Mouse (Mus musculus) spleen, postnatal 36 days (tissue): ENCODE data around the gene Gal3st4.
"Not testable (repeated sequence)": the region's sequence is repeated elsewhere in the genome, so short reads cannot be mapped to it uniquely, and the experiment has no call there.

ENCODE experiments used
- DNase-seq, 2 experiments: peaks; one replicate each; pipeline ENCODE4 v3.0.0; 2022; ENCODE audit warnings: low spot score in 2 of 2, mixed read lengths in 1 of 2

Gal3st4 gene

DNA sequence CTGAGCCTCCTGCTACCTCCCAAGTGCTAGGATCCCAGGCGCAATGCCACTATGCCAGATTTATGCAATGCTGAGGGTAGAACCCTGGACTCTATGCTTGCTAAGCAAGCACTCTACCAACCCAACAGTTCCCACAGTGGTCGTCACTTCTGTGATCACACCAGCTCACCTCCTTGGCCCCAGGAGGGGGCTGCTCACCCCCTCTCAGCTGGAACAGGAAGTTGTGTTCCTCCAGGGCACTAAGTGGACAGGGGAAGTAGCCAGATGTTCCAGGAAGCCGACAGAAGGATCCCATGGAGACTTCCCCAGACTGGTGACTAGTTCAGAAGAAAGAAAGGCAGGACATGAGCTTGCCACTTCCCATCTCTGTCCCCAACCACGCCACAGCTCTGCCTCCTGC is 10.6 kb downstream of the Gal3st4 start:
- no peak for DNase-seq

DNA sequence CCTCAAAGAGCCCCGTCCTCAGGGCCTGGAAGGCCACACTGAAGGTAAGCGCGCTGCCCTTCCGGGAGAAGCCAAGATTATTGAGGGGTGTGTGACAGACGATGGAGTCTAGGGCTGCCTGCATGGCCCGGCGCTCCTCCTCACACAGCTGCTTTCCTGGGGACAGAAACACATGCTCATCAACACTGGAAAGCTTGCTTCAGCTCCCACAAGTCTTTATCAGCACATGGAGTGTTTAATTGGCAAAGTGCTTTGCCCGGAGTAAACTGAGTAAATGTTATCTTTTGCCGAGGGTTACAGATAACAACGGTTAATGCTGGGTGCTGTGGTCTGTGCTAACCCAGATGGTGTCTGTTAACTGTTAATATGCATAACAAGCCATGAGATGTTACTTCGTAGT is 11.8 kb downstream of the Gal3st4 start:
- DNase-seq = no peak

DNA sequence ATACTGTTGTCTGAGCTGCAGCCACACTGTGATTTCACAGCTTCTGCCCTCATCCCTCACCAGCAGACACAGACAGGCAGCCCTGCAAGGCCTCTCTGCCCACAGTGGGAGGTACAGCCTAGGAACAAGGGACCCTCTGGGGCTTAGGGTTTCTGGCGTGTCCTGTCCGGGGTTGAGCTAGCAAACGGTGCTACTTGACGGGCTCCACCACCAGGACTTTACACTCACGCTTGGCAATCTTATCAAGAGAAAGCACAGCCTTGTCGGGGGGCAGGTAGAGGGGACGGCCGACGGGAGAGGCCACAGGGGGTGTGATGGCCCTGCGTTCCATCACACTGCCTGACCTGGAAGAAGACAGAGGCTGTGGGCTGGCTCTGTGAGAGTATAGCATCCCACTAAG is 12.6 kb downstream of the Gal3st4 start:
- no peak for DNase-seq

DNA sequence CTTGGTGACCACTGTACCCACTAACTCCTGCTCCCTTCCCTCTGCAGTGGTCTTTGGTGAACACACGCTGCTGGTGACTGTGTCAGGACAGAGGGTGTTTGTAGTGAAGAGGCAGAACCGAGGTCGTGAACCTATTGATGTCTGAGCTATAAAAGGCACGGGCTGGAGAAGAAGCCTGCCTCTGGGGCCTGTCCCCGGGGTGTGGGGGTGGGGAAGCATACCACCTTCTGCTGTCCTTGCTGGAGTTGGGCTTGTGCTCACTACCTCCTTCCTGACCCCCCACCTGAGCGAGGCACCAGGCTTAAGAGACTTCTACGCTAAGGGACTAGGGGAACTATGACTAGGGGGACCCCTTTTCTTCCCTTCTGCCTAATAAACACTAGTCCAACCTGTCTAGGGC is 13.6 kb downstream of the Gal3st4 start:
- no peak for DNase-seq

DNA sequence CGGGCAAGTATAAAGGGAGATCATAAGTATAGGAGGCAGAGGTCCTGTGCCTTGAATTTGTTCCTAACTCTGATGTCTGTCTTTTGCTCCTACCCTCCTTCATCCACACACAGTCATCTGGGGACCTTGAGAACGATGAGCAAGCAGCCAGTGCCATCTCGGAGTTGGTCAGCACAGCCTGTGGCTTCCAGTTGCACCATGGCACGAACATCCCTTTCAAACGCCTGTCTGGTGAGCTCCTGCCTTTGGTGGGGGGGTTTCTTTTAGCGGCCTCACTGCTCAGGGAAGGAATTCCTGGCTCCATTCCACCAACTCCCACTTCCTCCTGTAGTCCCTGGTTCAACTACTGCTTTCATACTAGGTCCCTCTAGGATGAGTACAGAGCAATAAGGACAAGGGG is 14.1 kb downstream of the Gal3st4 start:
- no peak for DNase-seq

DNA sequence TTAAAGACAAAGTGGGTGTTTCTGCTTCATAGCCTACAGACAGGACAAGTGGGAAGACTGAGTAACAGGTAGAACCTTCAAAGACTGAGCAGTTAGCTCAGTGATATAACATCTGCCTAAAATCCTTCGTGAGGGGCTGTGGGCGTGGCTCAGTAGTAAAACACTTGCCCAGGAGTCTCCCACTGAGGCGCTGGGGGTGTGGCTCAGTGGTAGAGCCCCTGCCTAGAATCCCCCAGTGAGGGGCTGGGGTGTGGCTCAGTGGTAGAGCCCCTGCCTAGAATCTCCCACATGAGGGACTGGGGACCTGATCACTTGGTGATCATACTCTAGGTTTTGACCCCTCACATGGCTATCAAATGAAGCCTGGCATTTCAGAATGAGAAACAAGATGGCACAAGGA is 14.6 kb downstream of the Gal3st4 start:
- DNase-seq = no peak

DNA sequence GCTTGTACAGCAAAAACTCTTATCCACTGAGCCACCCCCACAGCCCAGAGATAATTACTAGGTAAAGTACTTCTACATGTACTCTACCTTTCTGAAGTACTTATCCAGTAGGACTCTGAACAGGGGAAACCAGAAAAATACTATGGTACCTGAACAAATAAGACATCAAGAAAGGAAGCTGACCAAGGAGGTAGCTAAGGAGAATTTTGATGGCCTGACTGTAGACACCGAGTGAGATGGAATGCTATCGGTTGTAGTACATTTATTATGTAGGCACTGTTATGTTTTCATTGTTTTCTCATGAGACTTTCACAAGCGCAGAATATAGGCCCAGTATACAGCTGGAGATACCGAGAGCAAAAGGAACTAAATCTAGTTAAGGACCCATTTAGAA is 15.1 kb downstream of the Gal3st4 start:
- DNase-seq = no peak

DNA sequence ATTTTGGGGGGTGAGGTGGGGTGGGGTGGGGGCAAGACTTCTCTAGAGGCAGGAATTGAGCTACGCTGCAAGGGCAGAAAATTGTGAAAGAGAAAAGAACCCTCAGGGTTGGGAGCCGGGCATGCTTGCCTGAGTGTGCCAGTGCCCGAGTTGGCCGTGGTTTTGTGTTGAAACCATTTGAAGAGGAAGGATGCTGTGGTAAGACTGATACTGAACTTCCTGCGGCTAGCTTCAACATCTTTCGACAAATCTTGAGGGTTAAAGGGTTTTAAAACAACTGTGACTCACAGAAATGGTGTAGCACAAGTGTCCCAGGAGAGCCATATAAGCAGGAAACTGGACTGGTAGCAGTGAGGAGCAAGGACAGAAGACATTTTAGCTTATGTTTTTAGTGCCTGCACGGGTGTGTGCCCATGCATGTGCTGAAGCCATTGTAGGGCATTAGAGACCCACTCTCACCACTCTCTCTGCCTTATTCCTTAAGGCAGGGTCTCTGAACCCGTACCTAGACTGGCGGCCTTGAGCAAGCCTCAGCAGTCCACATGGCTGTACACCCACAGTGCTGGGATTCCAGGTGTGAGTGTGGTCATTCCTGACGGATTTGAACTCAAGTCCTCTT is 15.6 kb downstream of the Gal3st4 start:
- DNase-seq = peak; percentile 68 to 73

DNA sequence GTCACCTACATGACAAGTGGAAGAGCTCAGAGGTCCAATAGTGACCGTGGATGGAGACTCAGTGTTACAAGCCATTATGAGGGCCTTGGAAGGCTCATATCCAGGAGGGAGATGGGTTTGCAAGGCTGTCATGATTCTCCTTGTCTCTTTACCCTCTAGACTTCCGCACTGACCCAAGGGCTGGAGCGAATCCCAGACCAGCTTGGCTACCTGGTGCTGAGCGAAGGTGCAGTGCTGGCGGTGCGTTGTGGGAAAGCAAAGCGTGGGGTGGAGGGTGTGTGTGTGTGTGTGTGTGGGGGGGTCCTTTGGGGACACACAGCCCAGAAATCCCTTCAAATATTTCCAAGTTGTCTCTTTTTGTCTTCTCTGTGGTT is 16.6 kb downstream of the Gal3st4 start:
- no peak for DNase-seq

DNA sequence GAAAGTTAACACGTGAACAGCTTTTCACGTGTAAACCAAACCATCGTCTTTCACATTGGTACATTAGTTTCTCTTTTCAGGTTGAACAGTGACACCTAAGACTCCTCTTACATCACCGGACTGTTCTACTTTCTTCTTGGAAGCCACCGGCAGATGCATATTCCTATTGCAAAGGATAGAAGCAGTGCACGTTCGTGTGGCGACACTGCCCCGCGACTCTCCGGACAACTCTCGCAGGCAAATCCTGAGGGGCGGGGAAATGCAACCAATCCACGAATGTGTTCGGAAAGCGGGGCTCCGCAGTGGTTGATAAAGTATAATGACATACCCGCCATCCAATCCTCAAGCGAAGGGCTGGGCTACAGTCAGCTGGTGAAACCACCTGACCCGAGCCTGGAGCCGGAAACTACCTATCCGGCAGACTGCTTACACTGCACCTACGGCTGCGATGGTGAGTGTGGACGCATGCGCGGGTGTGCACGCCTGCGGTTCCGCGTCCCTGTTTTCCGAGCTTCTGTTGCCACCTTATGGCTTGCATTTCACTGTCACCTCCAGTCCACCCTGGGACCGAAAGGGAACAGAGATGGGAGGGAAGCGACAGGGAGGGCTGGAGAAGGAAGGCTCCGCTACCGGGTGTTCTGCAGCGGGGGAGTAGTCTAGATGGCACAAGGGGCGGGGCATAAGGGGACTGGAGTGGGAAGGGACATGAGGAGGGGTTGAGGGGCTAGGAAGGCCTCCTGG is 17.1 kb downstream of the Gal3st4 start, which contains the start of gene Lamtor4:
Gene Lamtor4 (plus strand): TSS at position 130 of the 741 bp plus-strand sequence.
- peak; percentile 96 to 98 for DNase-seq

DNA sequence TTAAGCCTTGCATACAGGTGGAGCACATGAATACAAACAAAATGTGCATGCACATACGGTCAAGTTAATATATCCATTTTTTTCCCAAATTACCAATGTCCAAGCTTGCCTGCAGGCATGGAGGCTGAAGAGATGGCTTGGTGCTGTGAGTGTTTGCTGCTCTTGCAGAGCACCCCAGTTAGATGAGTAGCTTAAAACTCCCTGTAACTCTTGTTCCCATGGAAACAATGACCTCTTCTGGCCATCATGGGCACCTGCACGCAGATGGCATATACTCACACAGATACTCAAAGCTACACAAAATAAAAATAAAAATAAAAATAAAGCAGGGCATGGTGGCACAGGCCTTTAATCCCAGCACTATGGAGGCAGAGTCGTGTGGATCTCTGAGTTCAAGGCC is 19.6 kb downstream of the Gal3st4 start:
- no peak for DNase-seq

DNA sequence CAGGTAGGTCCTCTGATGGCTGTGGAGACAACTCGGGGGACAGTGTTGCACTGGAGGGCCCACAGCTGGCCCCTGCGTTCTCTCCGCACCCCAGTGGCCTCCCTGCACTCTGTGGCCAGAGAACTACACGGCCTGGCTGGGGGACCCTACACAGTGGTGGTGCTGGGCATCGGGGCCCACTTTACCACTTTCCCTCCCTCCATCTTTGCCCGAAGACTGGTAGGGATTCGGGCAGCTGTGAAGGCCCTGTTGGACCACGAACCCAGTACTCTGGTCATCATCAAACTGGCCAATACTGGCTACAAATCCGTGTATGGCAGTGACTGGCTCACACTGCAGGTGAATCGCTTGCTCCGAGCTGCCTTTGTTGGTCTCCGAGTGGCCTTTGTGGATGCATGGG is 21.5 kb downstream of the Gal3st4 start:
- no peak for DNase-seq

DNA sequence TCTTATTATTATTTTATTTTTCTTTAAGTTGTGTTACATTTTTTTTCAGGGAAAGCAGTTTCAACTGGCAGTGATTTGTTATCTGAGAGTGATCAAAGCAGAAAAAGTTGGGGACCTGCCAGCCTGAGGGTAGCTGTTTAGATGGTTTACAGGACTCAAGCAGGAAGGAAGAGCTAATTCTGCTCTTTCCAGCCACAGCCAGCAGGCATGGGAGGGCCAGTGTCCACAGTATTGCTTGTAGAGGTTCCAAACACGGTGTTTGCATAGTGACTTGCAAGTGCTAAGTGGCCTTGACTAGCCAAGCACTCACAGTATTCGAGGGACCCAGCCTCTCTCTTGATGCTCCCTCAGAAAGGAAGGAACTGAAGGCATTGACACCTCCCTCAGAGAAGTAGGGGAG is 31.1 kb downstream of the Gal3st4 start:
- DNase-seq = no peak

DNA sequence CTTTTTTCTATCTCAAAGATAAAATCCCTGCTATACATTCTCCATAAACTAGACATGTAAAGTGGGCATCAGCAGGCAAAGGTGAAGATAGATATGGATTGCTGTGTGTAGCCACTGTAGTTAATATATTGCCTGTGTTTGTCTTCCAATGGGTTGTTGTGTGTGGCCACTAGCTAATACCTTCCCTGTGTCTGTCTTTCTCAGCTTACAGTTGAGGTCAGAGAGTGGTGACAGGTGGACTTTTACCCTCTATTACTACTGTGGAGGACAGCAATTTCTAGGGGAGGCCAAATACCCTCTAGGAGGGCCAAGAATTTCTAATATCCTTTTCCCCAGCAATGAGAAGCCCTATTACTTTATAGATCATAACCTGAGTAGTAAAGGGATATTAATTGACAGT is 38.4 kb downstream of the Gal3st4 start:
- DNase-seq = no peak

DNA sequence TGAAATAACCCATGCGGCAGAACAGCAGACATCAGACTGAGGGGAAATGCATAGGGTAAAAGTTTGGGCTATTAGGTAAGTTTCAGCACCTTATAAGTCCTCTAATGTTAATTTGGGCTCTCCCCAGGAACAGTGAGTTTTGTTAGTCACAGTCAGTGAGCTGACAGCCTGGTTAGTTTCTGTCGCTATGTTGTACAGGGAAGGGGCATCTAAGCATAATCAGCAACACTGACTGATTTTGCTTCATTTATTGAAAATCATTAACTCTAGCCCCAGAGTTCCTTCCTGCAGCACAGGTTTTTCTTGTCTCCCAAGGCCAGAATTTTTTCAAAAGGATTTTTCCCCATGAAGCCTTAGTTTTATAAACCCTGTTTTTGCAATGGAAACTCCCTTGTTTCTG is 38.9 kb downstream of the Gal3st4 start:
- DNase-seq = no peak

DNA sequence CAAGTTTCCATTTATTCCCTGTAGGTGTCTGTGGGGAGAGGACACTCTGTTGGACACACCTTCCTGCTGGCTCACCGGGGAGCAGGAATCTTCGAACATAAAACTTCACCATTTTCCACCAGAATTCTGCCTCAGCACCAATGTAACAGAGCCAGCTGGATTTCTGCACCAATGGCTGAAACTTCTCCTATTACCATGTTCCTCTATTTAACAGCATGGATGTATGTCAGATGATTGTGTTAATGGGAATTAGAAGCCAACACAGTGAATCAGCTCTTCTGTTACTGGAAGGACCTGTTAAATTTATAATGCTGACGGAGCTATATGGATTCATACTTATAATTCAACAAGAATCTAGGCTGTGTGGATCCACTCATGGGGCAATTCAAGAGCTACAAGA is 43.1 kb downstream of the Gal3st4 start:
- no peak for DNase-seq

DNA sequence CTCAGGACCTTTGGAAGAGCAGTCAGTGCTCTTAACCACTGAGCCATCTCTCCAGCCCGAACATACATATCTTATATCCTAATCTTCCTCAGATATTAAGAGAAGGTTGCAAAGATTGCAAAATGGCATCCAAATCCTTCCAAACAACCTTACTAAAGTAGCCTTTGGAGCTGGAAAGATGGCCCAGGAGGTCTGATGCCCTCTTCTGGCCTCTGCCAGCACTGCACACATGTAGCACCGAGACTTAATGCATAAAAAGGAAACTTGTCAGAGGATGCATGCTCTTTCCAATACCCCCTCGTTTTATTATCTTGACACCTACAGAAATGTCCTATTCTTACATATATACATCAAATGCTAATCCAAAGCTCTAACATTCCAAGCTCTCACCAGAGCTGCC is 44.6 kb downstream of the Gal3st4 start:
- peak; percentile 41 to 55 for DNase-seq

DNA sequence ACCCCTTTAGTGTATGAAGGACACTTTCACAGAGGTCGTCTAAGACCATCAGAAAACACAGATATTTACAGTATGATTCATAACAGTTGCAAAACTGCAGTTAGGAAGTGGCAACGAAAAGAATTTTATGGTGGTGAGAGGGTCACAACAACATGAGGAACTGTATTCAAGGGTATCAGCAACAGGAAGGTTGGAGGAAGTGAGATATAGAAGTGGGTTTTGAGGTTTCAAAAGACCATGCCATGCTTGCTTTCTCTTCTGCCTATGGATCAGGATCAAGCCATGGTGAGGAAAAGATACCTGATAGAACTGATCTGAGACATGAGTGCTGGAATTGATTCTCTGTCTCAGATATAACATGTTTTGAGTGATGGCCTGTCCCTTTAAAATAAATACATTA is 45.3 kb downstream of the Gal3st4 start:
- peak; percentile 47 to 60 for DNase-seq

DNA sequence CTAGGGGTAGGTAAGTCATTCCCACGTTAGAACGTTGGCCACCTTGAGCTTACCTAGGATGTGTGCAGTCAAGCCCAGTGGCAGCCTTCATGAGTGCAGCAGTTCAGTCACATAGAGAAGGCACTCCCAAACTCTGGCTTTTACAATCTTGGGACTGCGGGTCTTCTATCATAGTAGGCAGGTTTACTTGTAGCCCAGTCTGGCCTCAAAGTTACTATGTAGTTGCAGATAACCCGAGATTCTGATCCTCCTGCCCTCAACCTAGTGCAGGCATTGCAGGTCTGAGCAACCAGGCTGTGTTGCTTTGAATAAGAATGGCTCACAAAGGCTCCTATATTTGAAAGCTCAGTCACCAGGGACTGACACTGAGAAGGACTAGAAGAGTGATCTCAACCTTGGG is 46.1 kb downstream of the Gal3st4 start:
- DNase-seq = no peak

DNA sequence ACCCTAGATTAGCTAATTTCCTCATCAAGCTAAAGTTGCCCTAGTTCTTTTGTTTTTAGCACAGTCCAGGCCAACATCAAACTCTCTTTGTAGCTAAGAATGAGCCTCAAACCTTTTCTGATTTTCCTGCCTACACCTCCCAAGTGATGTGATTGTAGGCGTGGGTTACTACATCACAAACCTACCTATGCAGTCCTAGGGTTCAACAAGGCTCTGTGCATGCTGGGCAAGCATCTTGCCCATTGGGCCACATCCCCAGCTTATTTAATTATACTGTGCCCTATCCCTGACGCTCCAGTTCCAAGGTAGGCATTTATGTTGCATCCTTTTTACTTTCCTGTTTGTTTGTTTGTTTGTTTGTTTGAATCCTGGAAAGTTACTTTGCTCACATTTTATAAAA is 46.9 kb downstream of the Gal3st4 start, which contains the start of gene Nxpe5:
Gene Nxpe5 (plus strand): TSS at position 199 of the 400 bp plus-strand sequence.
- DNase-seq = no peak

DNA sequence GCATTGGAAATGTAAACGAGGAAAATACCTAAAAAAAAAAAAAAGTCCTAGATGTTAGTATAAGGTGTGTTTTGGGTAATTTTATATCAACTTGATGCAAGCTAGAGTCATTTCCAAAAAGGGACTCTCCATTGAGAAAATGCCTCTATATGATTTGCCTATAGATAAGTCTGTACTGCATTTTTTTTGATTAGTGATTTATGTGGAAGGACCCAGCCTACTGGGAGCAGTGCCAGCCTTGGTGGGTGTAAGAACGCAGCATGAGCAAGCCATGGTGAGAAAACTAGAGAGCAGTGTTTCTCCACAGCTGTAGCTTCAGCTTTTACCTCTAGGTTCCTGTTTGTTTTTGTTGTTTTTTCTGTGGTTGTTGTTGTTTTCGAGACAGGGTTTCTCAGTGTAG is 49.4 kb downstream of the Gal3st4 start:
- DNase-seq = no peak

DNA sequence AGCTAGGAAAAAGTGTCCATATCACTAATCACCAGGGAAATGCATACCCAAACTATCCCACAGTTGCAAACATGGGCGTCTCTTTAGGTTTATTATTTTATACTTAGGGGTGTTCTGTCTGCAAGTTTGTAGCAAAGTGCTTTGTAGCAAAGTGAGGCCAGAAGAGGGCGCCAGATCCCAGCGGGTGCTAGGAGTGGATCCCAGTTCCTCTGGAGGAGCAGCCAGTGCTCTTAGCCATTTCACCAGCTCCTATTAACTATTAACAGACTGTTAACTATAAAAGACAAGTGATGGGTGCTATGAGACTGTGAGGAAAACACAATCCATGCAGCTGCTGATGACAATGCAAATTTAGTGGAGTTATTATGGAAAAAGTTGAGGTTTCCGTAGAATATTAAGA is 50.5 kb downstream of the Gal3st4 start:
- DNase-seq = peak; percentile 76 to 77

DNA sequence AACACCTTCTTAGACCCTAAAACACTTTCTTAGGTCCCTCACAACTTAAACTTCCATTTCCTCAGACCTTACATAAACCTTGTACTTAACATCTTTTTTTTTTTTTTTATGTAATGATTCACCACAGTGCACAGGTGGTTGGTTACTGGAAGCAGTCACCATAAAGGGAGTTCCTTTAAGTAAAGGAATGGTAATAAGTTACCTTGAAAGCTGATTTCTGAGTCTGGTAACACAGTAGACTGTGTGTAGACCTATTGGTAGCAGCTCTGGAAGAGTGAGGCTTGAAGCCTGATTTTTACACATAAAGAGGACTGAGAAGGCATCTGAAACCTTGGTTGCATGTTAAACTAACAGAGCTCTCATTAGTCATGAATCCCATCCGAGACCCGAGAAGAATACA is 52.8 kb downstream of the Gal3st4 start:
- DNase-seq = no peak

DNA sequence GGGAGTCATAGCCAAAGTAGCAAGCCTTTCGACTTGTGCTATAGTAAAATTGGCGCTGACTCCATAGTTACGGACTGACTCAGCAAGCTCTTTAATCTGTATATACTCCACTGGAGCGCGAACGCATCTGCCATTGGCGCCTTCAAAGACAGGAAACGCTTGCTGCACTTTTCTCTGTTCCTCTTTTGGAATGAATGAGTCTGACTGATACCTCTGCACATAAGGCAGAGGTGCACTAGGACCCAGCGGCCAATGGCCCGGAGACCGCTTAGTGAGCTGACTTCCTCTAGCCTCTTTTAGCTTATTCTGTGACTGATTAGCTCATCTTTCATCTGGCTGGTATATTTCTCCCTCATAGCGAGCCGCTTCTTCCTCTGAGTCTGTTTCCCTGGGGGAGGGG is 56.0 kb downstream of the Gal3st4 start:
- DNase-seq = not testable (repeated sequence)
